Comparison of ENCODE assay signal across 15 mouse cellular contexts in genomic region chr7:105356064-105356463, GRCm38 (mm10). TPM values are rescaled to one million over a fixed set of nuclear protein-coding genes. Genes with fewer than 3 reads are reported as not detected.
"Had no signal": no experiment of that assay in that cellular context is flagged by ENCODE, and none has a peak within 500 bp of the region (broad histone marks: within the 10 kb centered on the region; RNA-seq: fewer than 3 reads in every experiment).

No protein-coding gene starts in this region.

RNA-seq across cellular contexts. Expression of gene Olfr692, which starts 12.0 kb away (rescaled TPM):
- total RNA-seq: layer of hippocampus, adult 18-20 months; layer of hippocampus, postnatal 14 days; left cerebral cortex, adult 8-10 months; left cerebral cortex, postnatal 14 days; left cerebral cortex, postnatal 4 days; neutrophil, adult 5-6 weeks had no signal
- polyA plus RNA-seq: intestine, embryonic 15.5 days; kidney, embryonic 15.5 days; limb, embryonic 12.5 days; limb, embryonic 15.5 days; liver, embryonic 11.5 days; lung, embryonic 15.5 days; midbrain, embryonic 10.5 days; stomach, embryonic 15.5 days; thymus, postnatal 0 days had no signal

RNA-seq across cellular contexts. Expression of gene Olfr691, which starts 14.0 kb away (rescaled TPM):
- polyA plus RNA-seq: intestine, embryonic 15.5 days; kidney, embryonic 15.5 days; limb, embryonic 12.5 days; limb, embryonic 15.5 days; liver, embryonic 11.5 days; lung, embryonic 15.5 days; midbrain, embryonic 10.5 days; stomach, embryonic 15.5 days; thymus, postnatal 0 days had no signal

RNA-seq across cellular contexts. Expression of gene Gm5901, which starts 18.8 kb away (rescaled TPM):
- total RNA-seq: layer of hippocampus, adult 18-20 months; layer of hippocampus, postnatal 14 days; left cerebral cortex, adult 8-10 months; left cerebral cortex, postnatal 14 days; left cerebral cortex, postnatal 4 days had no signal
- polyA plus RNA-seq: intestine, embryonic 15.5 days; kidney, embryonic 15.5 days; limb, embryonic 12.5 days; limb, embryonic 15.5 days; liver, embryonic 11.5 days; lung, embryonic 15.5 days; midbrain, embryonic 10.5 days; stomach, embryonic 15.5 days; thymus, postnatal 0 days had no signal

RNA-seq across cellular contexts. Expression of gene Olfr690, which starts 22.2 kb away (rescaled TPM):
- polyA plus RNA-seq: intestine, embryonic 15.5 days; kidney, embryonic 15.5 days; limb, embryonic 12.5 days; limb, embryonic 15.5 days; liver, embryonic 11.5 days; lung, embryonic 15.5 days; midbrain, embryonic 10.5 days; stomach, embryonic 15.5 days; thymus, postnatal 0 days had no signal
